Mouse (Mus musculus): ENCODE data around the gene Metrn.
A peak's percentile ranks its signal among the peaks of the same experiment; 100 is the strongest.

The Metrn gene

DNA sequence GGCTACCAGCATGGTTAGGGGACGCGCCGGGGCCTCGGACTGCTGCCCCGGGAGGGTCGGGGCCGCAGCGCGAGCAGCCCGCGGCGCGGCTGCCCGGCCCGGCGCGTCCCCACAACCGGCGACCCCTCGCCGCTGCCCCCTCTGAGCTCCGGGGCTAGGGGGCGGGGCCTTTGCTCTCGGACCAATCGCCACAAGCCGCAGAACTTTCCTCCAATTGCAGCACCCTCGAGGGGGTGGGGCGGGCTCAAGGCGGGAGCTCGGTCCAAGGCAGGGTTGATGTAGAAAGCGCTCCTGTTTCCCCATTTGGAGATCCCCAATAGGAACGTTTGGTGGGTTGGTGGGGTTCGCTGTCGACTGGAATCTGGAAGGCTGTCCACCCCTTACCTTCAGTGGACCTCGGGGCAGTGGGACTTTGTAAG is at the start of gene Metrn:
TSS of gene Metrn (minus strand) at position 186 of the 419 bp plus-strand sequence.
- peak; percentile 86 for DNase-seq (ENCODE audit: low spot score)

DNA sequence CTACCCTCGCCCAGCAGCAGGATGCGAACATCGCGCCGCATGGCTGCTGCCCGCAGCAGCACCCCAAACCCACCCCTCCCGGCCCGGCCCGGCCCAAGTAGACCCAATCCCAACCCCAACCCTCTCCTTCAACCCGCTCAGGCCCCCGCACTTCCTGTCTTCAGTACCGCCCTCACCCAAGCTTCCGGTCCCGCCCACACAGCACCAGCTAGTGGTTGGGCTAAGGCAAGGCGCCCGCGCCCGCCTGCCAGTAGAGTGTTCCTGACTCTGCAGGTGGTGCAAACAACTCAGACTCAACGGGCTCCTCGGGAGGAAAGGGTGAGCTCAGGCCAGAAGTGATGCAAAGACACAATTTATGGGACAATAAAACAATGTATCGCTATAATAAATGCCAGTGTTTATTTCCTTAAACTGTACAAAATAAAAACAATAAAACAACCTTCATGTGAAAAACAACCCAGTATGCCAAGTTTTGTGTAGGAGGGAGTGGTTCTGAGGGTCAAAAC is 47.5 kb upstream of the Metrn start, which contains the start of gene Rhot2:
TSS of gene Rhot2 (minus strand) at position 456 of the 506 bp plus-strand sequence.
- DNase-seq (ENCODE audit: low spot score): peak; percentile 94

- no peak for DNase-seq (ENCODE audit: low spot score)
These were observed 46.9 kb upstream of the Metrn start for GRCm38 (mm10) chr17:25843636-25844395.

GRCm38 (mm10) chr17:25843122-25843521 is 46.2 kb upstream of the Metrn start:
- DNase-seq (ENCODE audit: low spot score): no peak

DNA sequence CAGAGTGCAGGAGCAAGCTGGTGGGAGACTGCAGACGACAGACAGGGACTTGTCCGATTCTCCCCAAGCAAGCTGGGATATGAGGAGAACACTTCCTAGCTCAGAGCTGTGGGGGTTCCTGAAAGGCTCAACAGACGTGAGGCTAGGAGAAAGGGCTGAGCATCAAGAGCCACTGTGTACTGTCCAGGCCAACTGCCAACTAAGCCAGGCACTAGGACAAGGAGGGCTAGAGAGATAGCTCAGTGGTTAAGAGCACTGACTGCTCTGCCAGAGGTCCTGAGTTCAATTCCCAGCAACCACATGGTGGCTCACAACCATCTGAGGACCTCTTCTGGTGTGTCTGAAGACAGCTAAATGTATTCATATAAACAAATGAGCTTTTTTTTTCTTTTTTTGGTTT is 45.6 kb upstream of the Metrn start:
- DNase-seq (ENCODE audit: low spot score): no peak

- DNase-seq (ENCODE audit: low spot score): no peak
These were observed 44.4 kb upstream of the Metrn start, which contains the start of gene Gm20683 for GRCm38 (mm10) chr17:25841117-25841880. TSS of gene Gm20683 (minus strand) at chr17:25841763.

GRCm38 (mm10) chr17:25840519-25840918 is 43.6 kb upstream of the Metrn start:
- no peak for DNase-seq (ENCODE audit: low spot score)

DNA sequence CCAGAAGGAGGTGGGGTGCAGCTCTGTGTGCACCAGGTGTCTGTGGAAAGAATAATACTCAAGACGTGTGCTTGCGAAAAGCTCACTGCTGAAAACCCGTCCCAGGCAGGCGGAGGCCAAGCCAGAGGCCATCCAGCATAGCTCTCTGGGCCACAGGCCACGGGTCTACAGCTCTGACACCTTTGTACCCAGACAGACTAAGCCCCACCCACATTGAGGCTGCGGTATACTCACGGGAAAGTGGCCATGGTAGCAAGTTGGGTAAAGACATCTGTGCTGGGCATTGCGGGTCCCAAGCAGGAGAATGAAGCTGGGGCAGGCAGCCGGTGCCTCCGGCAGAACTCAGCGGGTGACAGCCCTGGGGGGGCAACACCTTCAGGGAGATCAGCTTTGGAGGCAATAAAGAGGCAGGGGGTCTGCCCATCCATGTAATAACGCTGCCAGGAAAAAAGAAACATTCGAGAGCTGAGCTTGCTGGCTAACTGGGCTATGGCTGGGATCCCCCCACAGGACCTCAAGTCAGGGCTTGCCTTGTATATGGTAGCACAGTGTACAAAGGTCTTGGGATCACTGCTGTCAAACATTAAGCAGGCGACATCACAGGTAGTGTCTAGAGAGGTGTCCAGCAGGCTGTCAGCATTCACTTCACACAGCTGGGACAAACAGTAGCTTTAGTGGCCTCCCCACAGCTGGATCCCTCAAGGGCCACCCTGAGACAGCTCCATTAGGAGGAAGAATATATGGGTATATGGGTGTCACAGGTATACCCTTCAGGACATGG is 42.7 kb upstream of the Metrn start:
- no peak for DNase-seq (ENCODE audit: low spot score)

DNA sequence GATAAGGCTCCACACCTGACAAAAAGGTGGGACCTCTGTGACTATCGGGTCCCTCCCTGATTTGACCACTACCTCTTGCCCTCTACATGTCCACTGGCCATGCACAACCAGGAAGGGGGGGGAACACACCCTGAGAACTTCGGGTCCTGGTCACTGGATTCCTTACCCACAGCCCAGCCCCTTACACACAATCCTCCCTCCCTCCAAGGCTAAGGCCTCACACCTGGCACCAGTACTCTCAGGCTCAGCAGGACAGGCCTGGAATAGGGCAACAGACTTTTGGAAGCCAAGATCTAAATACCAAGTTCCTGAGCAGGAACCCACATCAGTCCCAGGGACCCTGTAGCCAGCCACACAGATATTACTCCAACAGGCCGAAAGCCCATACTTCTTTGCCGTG is 42.0 kb upstream of the Metrn start:
- no peak for DNase-seq (ENCODE audit: low spot score)

- no peak for DNase-seq (ENCODE audit: low spot score)
These were observed 40.6 kb upstream of the Metrn start for GRCm38 (mm10) chr17:25837533-25837932.

GRCm38 (mm10) chr17:25837076-25837410 is 40.1 kb upstream of the Metrn start, which contains the start of gene Rhbdl1:
TSS of gene Rhbdl1 (minus strand) at chr17:25837295.
- peak; percentile 81 for DNase-seq (ENCODE audit: low spot score)

GRCm38 (mm10) chr17:25836397-25837075 is 39.6 kb upstream of the Metrn start:
- DNase-seq (ENCODE audit: low spot score): peak; percentile 46

DNA sequence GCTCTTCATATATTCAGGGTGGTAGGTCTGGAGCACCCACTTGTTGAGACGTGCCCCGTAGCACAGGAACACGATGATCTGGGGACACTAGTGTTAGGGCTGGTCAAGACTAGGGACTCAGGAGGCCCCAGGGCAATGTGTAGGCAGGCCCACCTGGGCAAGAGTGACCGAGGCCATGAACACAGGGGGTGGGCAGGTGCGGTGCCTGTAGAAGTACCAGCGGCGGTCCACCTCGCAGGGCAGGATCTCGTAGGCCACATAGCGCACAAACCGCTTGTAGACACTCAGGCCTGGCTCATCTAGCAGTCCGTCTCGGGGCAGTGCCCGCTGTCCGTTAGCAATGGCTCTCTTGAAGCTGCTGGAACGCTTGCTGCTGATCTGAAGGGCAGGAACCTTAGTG is 38.9 kb upstream of the Metrn start:
- no peak for DNase-seq (ENCODE audit: low spot score)

GRCm38 (mm10) chr17:25835301-25835700 is 38.4 kb upstream of the Metrn start:
- DNase-seq (ENCODE audit: low spot score): no peak

GRCm38 (mm10) chr17:25834595-25835222 is 37.8 kb upstream of the Metrn start:
- DNase-seq (ENCODE audit: low spot score): no peak

- no peak for DNase-seq (ENCODE audit: low spot score)
These were observed 37.1 kb upstream of the Metrn start for GRCm38 (mm10) chr17:25833961-25834594.

DNA sequence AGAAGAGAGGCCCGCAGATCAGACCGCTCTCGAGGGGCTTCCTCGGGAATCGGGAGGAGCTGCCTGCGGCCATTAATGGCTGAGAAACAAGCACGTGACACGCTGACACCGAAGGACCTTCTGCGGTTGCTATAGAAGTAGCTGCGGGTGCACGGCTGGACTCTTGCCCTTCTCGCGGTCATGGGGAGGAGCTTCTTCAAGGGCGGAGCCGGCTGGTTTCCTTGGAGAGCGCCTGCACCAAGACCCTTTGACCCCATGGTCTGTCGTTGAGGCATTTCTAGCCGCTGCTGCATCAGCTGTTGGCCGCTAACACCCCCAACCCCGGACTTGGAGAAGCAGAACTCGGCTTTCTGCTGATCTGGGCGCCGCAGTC is 36.3 kb upstream of the Metrn start, which contains the start of gene Stub1:
TSS of gene Stub1 (minus strand) at position 114 of the 373 bp plus-strand sequence.
- DNase-seq (ENCODE audit: low spot score): peak; percentile 89

DNA sequence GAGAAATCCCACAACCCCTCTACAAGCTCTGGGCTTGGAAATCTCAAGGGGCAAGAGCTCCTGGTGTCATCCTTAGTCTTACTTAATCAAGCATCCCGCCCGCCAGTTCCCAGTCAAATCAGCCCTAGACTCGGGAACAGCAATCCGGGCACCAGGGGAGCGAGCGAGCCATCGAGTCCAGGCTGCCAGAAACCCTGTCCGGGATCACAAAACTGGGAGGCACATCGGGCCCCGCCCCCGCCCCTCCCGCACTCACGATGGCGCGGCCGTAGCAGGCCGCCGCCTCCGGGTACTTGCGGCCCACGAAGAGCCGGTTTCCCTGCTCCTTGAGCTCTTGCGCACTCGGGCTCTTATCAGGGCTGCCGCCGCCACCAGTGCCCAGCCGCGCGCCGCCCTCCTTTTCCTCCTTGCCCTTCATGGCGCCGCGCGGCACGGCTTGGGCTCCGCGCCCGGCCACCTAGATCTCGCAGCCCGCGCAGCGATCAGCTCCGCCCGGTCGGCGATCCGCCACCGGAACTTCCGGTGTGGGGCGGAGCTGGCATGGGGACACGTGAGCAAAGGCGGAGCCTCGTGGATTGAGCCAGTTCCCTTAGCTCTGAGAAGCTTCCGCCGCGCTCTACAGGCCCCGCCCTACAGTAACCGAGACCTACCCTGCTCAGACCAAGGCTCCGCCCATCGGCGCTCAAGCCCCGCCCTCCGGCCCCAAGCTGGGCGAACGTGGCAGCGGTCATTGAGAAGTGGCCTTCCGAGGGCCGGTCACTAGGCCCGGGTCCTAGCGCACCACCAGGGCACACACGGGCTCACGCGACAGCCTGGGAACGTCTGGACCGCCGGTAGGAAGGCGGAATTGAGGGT is 35.7 kb upstream of the Metrn start:
- DNase-seq (ENCODE audit: low spot score): peak; percentile 99

- DNase-seq (ENCODE audit: low spot score): peak; percentile 48
These were observed 34.7 kb upstream of the Metrn start for GRCm38 (mm10) chr17:25831451-25832281.

Measured in ovary, postnatal 36 days (tissue).